Mouse (Mus musculus) right cerebral cortex, postnatal 36 days (tissue): ENCODE measurements at regions not wholly inside any gene's neighbourhood (a gene's known extent, or its start where the extent isn't known, plus 50 kb on each side); places are given as distances from the start of the nearest gene placed in this dataset.

Experiments used
- DNase-seq, 2 experiments: peaks; one replicate each; pipeline ENCODE4 v3.0.0; 2022; ENCODE audit warnings: low spot score in 2 of 2, mixed read lengths in 1 of 2

DNA sequence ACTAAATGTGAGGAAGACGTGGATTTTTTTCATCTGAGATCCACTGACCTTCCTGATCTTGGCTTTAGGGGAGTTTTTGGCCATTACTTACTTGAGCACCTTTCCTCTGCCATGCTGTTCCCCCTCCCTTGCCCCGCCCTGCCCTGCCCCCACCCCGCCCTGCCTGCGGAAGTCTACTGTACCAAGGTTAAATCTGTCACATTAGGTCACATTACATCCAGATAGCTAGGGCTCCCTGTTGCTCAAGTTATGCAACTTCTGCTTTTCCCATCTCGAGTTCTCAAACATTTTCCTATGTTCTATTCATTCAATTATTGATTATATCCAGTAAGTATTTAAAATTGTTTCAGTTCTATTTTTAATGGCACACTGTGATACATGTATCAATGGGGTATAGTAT is 144.7 kb upstream of the Cnot2 start:
- no peak for DNase-seq

DNA sequence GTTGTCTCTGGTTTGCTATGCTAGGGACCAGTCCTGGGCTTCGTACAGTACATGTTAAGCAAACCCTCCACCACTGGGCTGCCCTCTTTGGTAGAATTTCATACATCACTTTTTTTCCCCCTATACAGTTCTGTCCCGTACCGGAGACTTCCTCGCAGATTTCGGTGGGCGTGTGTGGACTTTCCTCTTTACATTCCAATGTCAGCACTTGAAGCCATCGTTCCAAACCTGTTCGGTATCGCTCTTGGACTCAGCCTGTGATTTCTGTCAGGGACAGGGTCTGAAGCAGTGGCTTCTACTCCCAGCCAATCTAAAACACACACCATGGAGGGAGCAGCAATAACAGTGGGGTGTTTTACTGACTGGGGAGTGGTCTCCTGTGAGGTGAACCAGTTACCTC is 140.7 kb upstream of the Cnot2 start:
- no peak for DNase-seq

DNA sequence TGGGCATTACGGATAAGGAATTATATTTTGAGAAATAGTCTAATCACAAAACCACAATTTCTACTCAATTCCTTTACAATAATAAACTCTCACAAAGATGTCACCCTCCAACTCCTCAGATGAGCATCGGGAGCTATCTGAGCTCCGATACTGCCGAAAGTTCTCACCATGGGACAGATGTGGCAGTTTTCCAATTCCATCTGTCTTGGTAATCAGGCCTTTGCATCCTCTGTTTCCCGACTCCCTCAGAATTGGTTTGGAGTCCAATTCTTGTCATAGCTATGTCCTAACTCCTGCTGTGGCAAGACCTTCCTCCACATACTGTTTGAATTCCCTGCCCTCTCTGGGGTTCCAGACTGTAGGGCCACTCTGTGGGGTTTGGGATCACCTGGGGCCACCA is 138.3 kb upstream of the Cnot2 start:
- DNase-seq: no peak

DNA sequence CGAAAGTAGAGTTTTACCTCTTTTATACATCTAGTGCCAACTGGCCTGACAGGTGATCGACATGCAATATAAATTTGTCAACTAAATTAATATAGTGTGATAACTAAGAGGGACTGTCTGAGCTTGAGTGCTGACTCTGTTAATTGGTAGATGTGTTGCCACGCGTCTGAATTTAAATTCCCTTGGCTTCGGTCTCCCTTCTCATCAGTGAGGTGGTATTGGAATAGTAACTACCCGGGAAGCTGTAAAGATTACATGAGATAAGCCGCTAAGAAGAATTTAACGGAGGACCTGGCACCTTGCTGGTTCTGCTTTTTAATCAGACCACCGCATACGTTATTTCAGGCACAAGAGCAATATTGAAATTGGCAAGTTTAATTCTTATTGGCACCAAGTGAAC is 136.7 kb upstream of the Cnot2 start:
- DNase-seq: no peak

- peak in 1 of 2 experiments; percentile 12 for DNase-seq
Measured at GRCm38 (mm10) chr10:116717017-116717643, 135.8 kb upstream of the Cnot2 start.

DNA sequence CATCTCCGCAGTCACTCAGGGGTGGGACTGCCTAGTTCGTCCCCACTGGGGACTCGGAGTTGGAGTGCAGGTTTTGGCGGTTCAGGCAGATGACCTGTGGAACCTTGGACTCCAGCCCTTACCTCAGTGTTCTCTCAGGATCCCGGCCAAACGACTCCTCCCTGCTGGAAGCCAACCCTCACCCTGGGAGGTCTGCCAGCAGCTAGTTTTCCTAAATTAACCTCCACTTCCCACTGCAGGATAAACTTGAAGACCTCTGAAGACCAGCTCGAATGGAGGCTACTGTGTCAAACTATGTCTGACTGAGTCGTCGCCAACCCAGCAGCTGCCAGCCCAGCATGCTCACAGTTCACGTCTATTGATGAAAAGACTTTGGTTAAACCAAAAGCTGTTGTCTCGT is 132.1 kb upstream of the Cnot2 start:
- peak in 1 of 2 experiments; percentile 1 for DNase-seq

- no peak for DNase-seq
Measured at GRCm38 (mm10) chr10:116707025-116707424, 125.7 kb upstream of the Cnot2 start.

DNA sequence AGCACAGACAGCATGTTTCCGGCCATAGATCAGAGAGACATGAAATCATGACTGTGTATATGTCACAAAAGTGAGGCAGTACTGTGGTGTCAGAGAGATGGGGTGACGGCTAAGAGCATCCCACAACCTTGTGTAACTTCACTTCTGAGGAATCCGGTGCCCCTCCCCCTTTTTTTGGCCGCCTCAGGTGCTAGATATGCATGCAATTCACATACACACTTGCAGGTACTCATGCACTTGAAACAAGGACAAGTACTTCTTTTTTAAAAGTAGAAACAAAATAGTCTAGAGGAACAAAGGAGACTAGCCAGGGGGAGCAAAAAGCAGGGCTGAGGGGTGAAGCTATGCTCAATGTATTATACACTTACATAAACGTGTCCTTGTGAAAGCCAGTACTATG is 120.0 kb upstream of the Cnot2 start:
- no peak for DNase-seq

DNA sequence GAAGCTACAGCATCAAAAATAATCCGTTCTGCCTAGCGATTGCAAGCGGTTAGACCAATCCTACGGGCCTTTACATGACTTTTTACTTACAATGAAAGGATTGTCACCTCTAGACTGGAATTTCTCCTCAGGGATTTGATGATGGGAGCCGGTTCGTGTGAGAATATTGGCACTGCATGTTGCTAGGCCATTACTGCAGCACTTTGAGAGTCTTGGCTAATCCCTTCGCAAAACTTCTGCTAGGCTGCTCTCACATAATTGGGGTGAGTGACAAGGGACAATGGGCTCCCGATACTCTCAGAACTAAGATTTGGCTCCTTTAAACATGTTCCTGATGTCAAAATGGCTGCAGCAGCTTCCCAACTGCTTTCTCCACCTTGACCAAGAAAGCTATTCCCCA is 118.4 kb upstream of the Cnot2 start:
- no peak for DNase-seq

- DNase-seq: no peak
Measured at GRCm38 (mm10) chr10:116697628-116698316, 116.5 kb upstream of the Cnot2 start.

GRCm38 (mm10) chr10:116693816-116694215 is 112.5 kb upstream of the Cnot2 start:
- no peak for DNase-seq

DNA sequence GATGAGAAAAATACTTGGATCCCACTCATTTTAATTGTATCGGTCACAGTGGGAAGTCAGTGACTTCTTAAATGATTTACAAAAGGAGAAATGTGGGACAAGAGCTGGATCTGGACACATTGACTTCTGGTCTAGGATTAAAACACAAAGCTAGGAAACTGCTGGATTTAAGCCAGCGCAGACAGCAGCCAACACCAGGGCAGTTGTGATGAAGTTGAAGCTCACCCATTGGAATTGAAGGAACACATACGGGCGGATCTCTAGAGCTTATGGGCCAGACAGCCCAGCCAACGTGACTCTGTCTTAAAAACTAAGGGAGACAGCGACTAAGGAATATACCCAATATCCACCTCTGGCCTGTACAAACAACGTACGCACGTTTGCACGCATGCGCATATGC is 105.4 kb upstream of the Cnot2 start:
- no peak for DNase-seq

- DNase-seq: no peak
Measured at GRCm38 (mm10) chr10:116683374-116683773, 102.1 kb upstream of the Cnot2 start.

DNA sequence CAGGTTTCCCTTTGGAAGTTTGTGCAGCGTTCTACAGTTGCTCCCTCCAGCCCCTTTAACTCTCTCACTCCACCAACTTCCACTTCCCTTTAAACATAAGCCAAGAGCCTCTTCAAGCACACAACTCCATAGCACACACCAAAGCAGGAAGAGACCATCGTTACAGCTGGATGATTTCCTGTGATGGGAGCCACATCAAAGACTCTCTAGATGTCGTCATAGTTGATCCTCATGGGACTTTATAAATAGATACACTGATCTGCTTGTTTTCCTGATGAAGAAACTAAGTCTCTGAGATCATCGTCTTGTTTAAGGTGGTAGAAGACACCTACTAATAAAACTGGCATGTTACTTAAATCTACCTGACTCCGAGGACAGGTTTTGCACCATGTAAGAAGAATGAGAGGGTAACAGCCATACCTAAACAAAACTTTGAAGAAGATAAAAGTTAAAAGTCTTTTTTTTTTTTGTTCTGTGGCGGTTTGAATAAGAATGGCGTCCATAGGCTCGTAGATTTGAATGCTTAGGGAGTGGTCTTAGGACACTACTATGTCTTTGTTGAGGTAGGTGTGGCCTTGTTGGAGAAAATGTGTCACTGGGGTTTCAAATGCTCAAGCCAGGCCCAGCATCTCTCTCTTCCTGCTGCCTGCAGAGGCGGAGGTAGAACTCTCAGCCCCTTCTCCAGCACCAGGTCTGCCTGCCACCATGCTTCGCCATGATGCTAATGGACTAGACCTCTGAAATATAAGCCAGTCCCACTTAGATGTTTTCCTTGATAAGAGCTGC is 97.8 kb upstream of the Cnot2 start:
- no peak for DNase-seq

GRCm38 (mm10) chr10:116677949-116678348 is 96.6 kb upstream of the Cnot2 start:
- no peak for DNase-seq

DNA sequence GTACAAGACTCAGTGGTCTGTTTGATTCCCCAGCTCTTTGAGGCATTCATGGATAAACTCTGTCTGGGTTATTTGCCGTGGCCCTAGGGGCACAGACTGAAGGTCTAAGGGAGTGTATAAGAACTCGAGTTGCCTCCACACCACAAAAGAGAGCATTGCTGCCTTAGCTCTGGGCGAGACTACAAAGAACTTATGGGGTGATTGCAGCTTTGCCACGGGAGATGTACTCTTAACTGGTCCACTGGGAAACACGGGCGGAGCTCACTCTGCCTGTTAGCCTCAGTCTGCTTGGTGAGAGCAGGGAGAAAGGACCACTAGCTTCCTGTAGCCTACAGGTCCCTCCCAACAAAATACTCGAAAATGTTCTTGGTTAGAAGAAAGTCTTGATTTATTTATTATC is 93.9 kb upstream of the Cnot2 start:
- DNase-seq: no peak

GRCm38 (mm10) chr10:116674348-116674747 is 93.0 kb upstream of the Cnot2 start:
- no peak for DNase-seq

- no peak for DNase-seq
Measured at GRCm38 (mm10) chr10:116658162-116658962, 77.1 kb upstream of the Cnot2 start.

- DNase-seq: no peak
Measured at GRCm38 (mm10) chr10:116655891-116656290, 74.6 kb upstream of the Cnot2 start.

GRCm38 (mm10) chr10:116655018-116655807 is 73.9 kb upstream of the Cnot2 start:
- no peak for DNase-seq

GRCm38 (mm10) chr10:116654091-116654490 is 72.8 kb upstream of the Cnot2 start:
- DNase-seq: no peak
